Mouse (Mus musculus) limb, embryonic 14.5 days (tissue): Measurements from ENCODE around the gene Gm28539. TPM values are rescaled to one million over a fixed set of nuclear protein-coding genes. Genes with fewer than 3 reads are reported as not detected.
"Not testable (repeated sequence)": the region's sequence is repeated elsewhere in the genome, so short reads cannot be mapped to it uniquely, and the experiment has no call there.

ENCODE experiments used
- ATAC-seq: fragments of 200-750 bp; cut with Nextera tagmentation; 2 replicates; pipeline ENCODE4 v1.8.0; 2017; ENCODE audit warnings: low read depth, moderate number of reproducible peaks, moderate TSS enrichment; ENCODE audit not compliant: low FRiP score
- DNase-seq: peaks from one replicate; pipeline ENCODE4 v3.0.0-alpha.2; 2015; ENCODE audit warnings: low spot score
- H3K27ac ChIP-seq: fragments of 300-500 bp; sonication (generic); replicated peaks from 2 replicates; pipeline ENCODE4 v1.5.1; 2014; ENCODE audit warnings: low read depth, mild to moderate bottlenecking, low read length, moderate library complexity, mixed read lengths
- H3K27me3 ChIP-seq: fragments of 300-500 bp; sonication (generic); 2 replicates; pipeline ENCODE4 v1.6.1; 2014; ENCODE audit warnings: low read length, mixed read lengths; ENCODE audit not compliant: control insufficient read depth, insufficient read depth
- H3K36me3 ChIP-seq: fragments of 300-500 bp; sonication (generic); 2 replicates; pipeline ENCODE4 v1.6.1; 2014; ENCODE audit warnings: mild to moderate bottlenecking, low read length, moderate library complexity, mixed read lengths; ENCODE audit not compliant: control insufficient read depth, insufficient read depth
- H3K4me1 ChIP-seq: fragments of 300-500 bp; sonication (generic); 2 replicates; pipeline ENCODE4 v1.6.1; 2014; ENCODE audit warnings: antibody characterized with exemption, low read length, mixed read lengths; ENCODE audit not compliant: control insufficient read depth, insufficient read depth
- H3K4me2 ChIP-seq: fragments of 300-500 bp; sonication (generic); replicated peaks from 2 replicates; pipeline ENCODE4 v1.6.1; 2014; ENCODE audit warnings: low read depth, mild to moderate bottlenecking, low read length, moderate library complexity; ENCODE audit not compliant: severe bottlenecking
- H3K4me3 ChIP-seq: fragments of 300-500 bp; sonication (generic); replicated peaks from 2 replicates; pipeline ENCODE4 v1.5.1; 2014; ENCODE audit warnings: low read length
- H3K9ac ChIP-seq: fragments of 300-500 bp; sonication (generic); 2 replicates; pipeline ENCODE4 v1.6.1; 2014; ENCODE audit warnings: mild to moderate bottlenecking, low read depth, low read length, moderate library complexity; ENCODE audit not compliant: severe bottlenecking
- H3K9me3 ChIP-seq: fragments of 300-500 bp; sonication (generic); 2 replicates; pipeline ENCODE4 v1.6.1; 2016; ENCODE audit warnings: low read length; ENCODE audit not compliant: control insufficient read depth
- POLR2A ChIP-seq: fragments of 200-500 bp; IDR thresholded peaks from 2 replicates; pipeline ENCODE4 v1.8.0; 2012; ENCODE audit warnings: inconsistent platforms, mild to moderate bottlenecking, moderate library complexity, borderline replicate concordance; ENCODE audit not compliant: insufficient read depth, insufficient read length; ENCODE audit errors: extremely low read depth
- WGBS: fragments of 180-500 bp; shearing (Covaris S2); extraction: QIAGEN DNeasy Blood & Tissue Kit; methylation state at CpG from one replicate; pipeline ENCODE4 v1.1.7; 2014; 5-methylcytosine and 5-hydroxymethylcytosine counted together
- polyA plus RNA-seq, 2 experiments: library from polyadenylated mRNA; depleted of rRNA in 1 of 2; stranded (reverse) in 1 of 2; unstranded in 1 of 2; fragments of >200 nt; fragmentation: Nextera tagmentation in 1 of 2; extraction: Ambion mirVana in 1 of 2; gene quantifications; 2 replicates each; pipeline versions ENCODE4 v1.2.1 to v1.2.3; 2012 to 2014

Gm28539 gene
- polyA plus RNA-seq, 2 experiments: 4.9 TPM; not detected in 1

DNA sequence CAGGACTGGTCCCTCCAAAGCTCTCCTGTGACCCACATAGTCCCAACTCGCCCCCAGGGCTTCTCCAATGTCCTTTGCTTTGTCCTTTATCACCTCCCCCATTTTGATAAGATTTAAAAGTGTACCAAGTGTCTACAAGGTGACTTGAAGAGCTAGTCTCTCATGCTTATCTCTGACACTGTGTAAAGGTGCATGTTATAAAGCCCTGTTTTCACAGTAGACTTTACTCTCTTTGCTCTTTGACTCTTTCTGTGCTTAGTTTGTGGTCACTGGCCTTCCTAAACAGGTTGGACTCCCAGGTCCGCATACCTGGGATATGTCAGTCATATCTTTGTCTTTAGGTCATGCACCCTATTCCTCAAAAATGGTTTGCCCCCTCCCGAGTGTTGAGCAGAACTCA, 118.7 kb downstream of the Gm28539 start:
- WGBS: 90% methylated on average over 3 of the region's 3 CpGs

DNA sequence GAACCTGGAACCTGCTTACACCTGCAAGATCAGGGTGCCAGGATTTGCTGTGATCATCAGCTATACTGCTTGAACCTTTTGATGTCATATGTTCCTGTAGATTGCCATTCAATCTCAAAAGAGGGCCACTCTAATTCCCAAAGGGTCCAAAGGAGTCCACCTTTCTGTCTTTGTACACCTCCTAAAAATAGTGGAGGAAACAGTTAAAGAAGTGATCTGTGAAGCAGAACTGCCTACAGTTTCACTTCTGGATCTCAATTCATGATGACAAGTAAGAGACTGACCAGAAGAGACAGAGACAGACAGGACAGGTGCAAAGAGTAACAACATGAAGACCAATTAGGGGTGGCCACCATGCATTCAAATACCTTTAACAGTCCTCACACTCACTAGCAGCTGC, 127.1 kb downstream of the Gm28539 start:
- no peak overlapping the region for H3K9ac ChIP-seq
- H3K36me3 ChIP-seq: peaks cover 67% of the 10 kb centered on the region
- peaks cover 16% of the 10 kb centered on the region for H3K9me3 ChIP-seq
- ATAC-seq (no peak), DNase-seq (no peak)
- TF ChIP-seq POLR2A: no peak
- H3K27ac ChIP-seq: no peak overlapping the region
- H3K4me2 ChIP-seq: no peak overlapping the region
- H3K4me1 ChIP-seq: no peaks in the 10 kb centered on the region
- no peak overlapping the region for H3K4me3 ChIP-seq
- no peaks in the 10 kb centered on the region for H3K27me3 ChIP-seq

More for the DNA sequence above, 118.7 kb downstream of the Gm28539 start:
- H3K4me1 ChIP-seq: no peaks in the 10 kb centered on the region
- no peak for TF ChIP-seq POLR2A
- no peak overlapping the region for H3K27ac ChIP-seq
- H3K36me3 ChIP-seq: peaks cover 81% of the 10 kb centered on the region
- H3K9me3 ChIP-seq: 0 out of 2 replicates have a peak, but pooled peaks cover 4% of the 10 kb centered on the region
- H3K4me3 ChIP-seq: no peak overlapping the region
- no peaks in the 10 kb centered on the region for H3K27me3 ChIP-seq
- H3K9ac ChIP-seq: no peak overlapping the region
- H3K4me2 ChIP-seq: no peak overlapping the region
- no peak for ATAC-seq
- DNase-seq: no peak

GRCm38 (mm10) chr16:18969420-18970128, 133.2 kb downstream of the Gm28539 start:
- Histone ChIP-seq H3K9me3 (no peaks in the 10 kb centered on the region), H3K27ac (no peak overlapping the region), H3K36me3 (peaks cover 48% of the 10 kb centered on the region), H3K4me2 (no peak overlapping the region), H3K27me3 (no peaks in the 10 kb centered on the region), H3K4me3 (no peak overlapping the region), H3K9ac (no peak overlapping the region), H3K4me1 (no peaks in the 10 kb centered on the region)
- ATAC-seq: no peak
- DNase-seq: no peak
- TF ChIP-seq POLR2A: no peak
- 95% methylated on average over 9 of the region's 9 CpGs for WGBS

DNA sequence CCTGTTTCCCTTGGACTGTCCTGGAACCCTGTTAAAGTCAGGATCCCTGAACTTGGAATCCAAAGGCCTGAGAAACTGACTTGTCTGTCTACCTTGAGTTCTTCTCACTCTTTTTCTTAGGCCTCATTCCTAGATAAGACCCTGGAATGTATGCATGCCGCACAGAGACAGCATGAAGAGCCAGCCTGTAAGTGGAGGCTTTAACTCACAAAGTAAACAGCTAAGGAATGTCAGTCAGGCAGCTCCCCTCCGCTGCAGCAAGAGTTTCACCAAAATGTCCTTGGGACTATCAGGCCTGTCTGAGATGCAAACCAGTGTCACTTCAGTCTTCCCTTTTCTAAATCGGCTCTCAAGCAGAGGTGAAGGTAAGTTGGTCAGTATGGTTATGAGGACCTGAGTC, 134.5 kb downstream of the Gm28539 start:
- no peak overlapping the region for H3K4me2 ChIP-seq
- no peaks in the 10 kb centered on the region for H3K9me3 ChIP-seq
- peaks cover 41% of the 10 kb centered on the region for H3K36me3 ChIP-seq
- DNase-seq (no peak), ATAC-seq (no peak)
- TF ChIP-seq POLR2A: no peak
- no peak overlapping the region for H3K27ac ChIP-seq
- H3K4me3 ChIP-seq: no peak overlapping the region
- no peaks in the 10 kb centered on the region for H3K4me1 ChIP-seq
- 83% methylated on average over 3 of the region's 3 CpGs for WGBS
- no peaks in the 10 kb centered on the region for H3K27me3 ChIP-seq
- H3K9ac ChIP-seq: no peak overlapping the region

GRCm38 (mm10) chr16:18975665-18976064, 139.3 kb downstream of the Gm28539 start:
- H3K9ac ChIP-seq, H3K4me3 ChIP-seq, H3K4me2 ChIP-seq, DNase-seq, ATAC-seq, H3K27ac ChIP-seq, H3K4me1 ChIP-seq, H3K27me3 ChIP-seq, H3K9me3 ChIP-seq: not testable (repeated sequence)
- WGBS: 83% methylated on average over 23 of the region's 23 CpGs
- H3K36me3 ChIP-seq: peaks cover 10% of the 10 kb centered on the region; the same call in 1 of the 2 replicates
